24 mouse cellular contexts compared by ENCODE assay signal in genomic region chr10:93270889-93271460, GRCm38 (mm10). TPM values are rescaled to one million over a fixed set of nuclear protein-coding genes. Genes with fewer than 3 reads are reported as not detected.
DNase-seq lines count a peak whose midpoint lies in the region; ATAC-seq and TF ChIP-seq lines count a peak whose summit lies in the region.
"Had no signal": no experiment of that assay in that cellular context is flagged by ENCODE, and none has a peak within 500 bp of the region (broad histone marks: within the 10 kb centered on the region; RNA-seq: fewer than 3 reads in every experiment).

No protein-coding gene starts in this region.

- no peaks in the 10 kb centered on the region for H3K79me2 ChIP-seq in MEL (ENCODE audit: control insufficient read depth, insufficient read depth, low read length, poor library complexity)

- TF ChIP-seq RAD21 in MEL (IDR thresholded peaks at IDR 0.05; ENCODE audit: low read depth, low read length): no peak

- peaks cover 0 to 7% of the 10 kb centered on the region in 2 experiments; a peak in 2 of 4 replicates for H3K36me3 ChIP-seq in MEL (ENCODE audit: control insufficient read depth in 1 of 2, insufficient read depth in 2 of 2, low read length in 2 of 2)
- H3K36me3 ChIP-seq in stomach, postnatal 0 days (ENCODE audit: control insufficient read depth, insufficient read depth, low read length): no peaks in the 10 kb centered on the region

- ATAC-seq in stomach, postnatal 0 days (ENCODE audit: low FRiP score, low TSS enrichment): no peak
- ATAC-seq in monocyte, adult 5-6 weeks (replicated peaks; ENCODE audit: insufficient number of reproducible peaks, low FRiP score, low TSS enrichment, poor library complexity, severe bottlenecking): no peak
- ATAC-seq: CD4-positive, CD25-positive, alpha-beta regulatory T cell, adult 4 months; forebrain, embryonic 13.5 days; forebrain, embryonic 16.5 days; hindbrain, postnatal 0 days; inflammation-experienced regulatory T-cells, adult 6 months; intestine, embryonic 16.5 days had no signal

- no peak for TF ChIP-seq CTCF in layer of hippocampus, adult 2 months (conservative IDR thresholded peaks at IDR 0.05)
- no peak for TF ChIP-seq CTCF in MEL (IDR thresholded peaks at IDR 0.05 in 2 of 3, conservative IDR thresholded peaks at IDR 0.05 in 1 of 3; ENCODE audit: control insufficient read depth in 1 of 3, insufficient read depth in 1 of 3, low read depth in 2 of 3, low read length in 3 of 3, poor library complexity in 1 of 3, severe bottlenecking in 1 of 3)
- no peak for TF ChIP-seq CTCF in stomach, postnatal 0 days (IDR thresholded peaks at IDR 0.05; ENCODE audit: low read depth)

- no peak overlapping the region for H3K4me3 ChIP-seq in layer of hippocampus, adult 2 months
- no peak overlapping the region for H3K4me3 ChIP-seq in MEL (ENCODE audit: control insufficient read depth in 1 of 2, insufficient read depth in 1 of 2, low read depth in 2 of 2, low read length in 2 of 2)
- no peak overlapping the region for H3K4me3 ChIP-seq in stomach, postnatal 0 days (ENCODE audit: low read depth, low read length)
- H3K4me3 ChIP-seq: forebrain, embryonic 10.5 days; forebrain, embryonic 13.5 days; heart, embryonic 12.5 days; heart, embryonic 15.5 days had no signal

- no peak overlapping the region for H3K9ac ChIP-seq in MEL (ENCODE audit: control insufficient read depth, low read depth, low read length, poor library complexity, severe bottlenecking)
- H3K9ac ChIP-seq in stomach, postnatal 0 days (ENCODE audit: low read length): no peak overlapping the region
- H3K9ac ChIP-seq: forebrain, embryonic 13.5 days; heart, embryonic 12.5 days; heart, embryonic 15.5 days had no signal

- H3K27me3 ChIP-seq in MEL (ENCODE audit: control insufficient read depth in 1 of 2, insufficient read depth in 2 of 2, low read length in 2 of 2): no peaks in the 10 kb centered on the region
- no peaks in the 10 kb centered on the region for H3K27me3 ChIP-seq in stomach, postnatal 0 days (ENCODE audit: control insufficient read depth, insufficient read depth, low read length)
- H3K27me3 ChIP-seq: forebrain, embryonic 13.5 days; heart, embryonic 12.5 days; heart, embryonic 15.5 days had no signal

- TF ChIP-seq EP300 in MEL (IDR thresholded peaks at IDR 0.05; ENCODE audit: low read depth in 1 of 2, low read length in 2 of 2): no peak
- no peak for TF ChIP-seq EP300 in stomach, postnatal 0 days (optimal IDR thresholded peaks at IDR 0.05)

- TF ChIP-seq POLR2A in MEL (IDR thresholded peaks at IDR 0.05; ENCODE audit: control insufficient read depth in 1 of 2, insufficient read depth in 1 of 2, low read depth in 1 of 2, low read length in 2 of 2, poor library complexity in 1 of 2): no peak

- 85% methylated on average over 6 of the region's 6 CpGs for WGBS in stomach, postnatal 0 days

- 0 out of 2 replicates have a peak overlapping the region, but pooled peaks have one; percentile 8 for H3K27ac ChIP-seq in layer of hippocampus, adult 2 months
- H3K27ac ChIP-seq in MEL (ENCODE audit: control insufficient read depth, low read depth, low read length): no peak overlapping the region
- H3K27ac ChIP-seq in stomach, postnatal 0 days (replicated peaks): 0 out of 2 replicates have a peak overlapping the region, but pooled peaks have one; percentile 30
- H3K27ac ChIP-seq: forebrain, embryonic 13.5 days; heart, embryonic 15.5 days; hindbrain, embryonic 14.5 days; hindbrain, postnatal 0 days had no signal

- peaks cover 2 to 12% of the 10 kb centered on the region in 2 experiments; a peak in 3 of 4 replicates for H3K4me1 ChIP-seq in MEL (ENCODE audit: control insufficient read depth in 1 of 2, insufficient read depth in 2 of 2, low read length in 2 of 2)
- peaks cover 12% of the 10 kb centered on the region for H3K4me1 ChIP-seq in stomach, postnatal 0 days (replicated peaks; ENCODE audit: control insufficient read depth, insufficient read depth)

- H3K9me3 ChIP-seq in MEL (replicated peaks; ENCODE audit: insufficient read depth, low read length): no peaks in the 10 kb centered on the region
- H3K9me3 ChIP-seq in stomach, postnatal 0 days (ENCODE audit: control insufficient read depth, low read length): no peaks in the 10 kb centered on the region
- H3K9me3 ChIP-seq: forebrain, embryonic 10.5 days; forebrain, embryonic 13.5 days; heart, embryonic 12.5 days; heart, embryonic 15.5 days had no signal

- H3K4me2 ChIP-seq in stomach, postnatal 0 days (replicated peaks; ENCODE audit: low read depth): no peak overlapping the region
- H3K4me2 ChIP-seq: forebrain, embryonic 13.5 days; heart, embryonic 12.5 days; heart, embryonic 15.5 days; hindbrain, embryonic 14.5 days had no signal

- intact Hi-C loops in left cerebral cortex, postnatal 36 days (cut with DNase I): loop anchor here (10.0 kb wide), 1 partner anchor 196 kb away; no protein-coding TSS in a partner anchor

- no peak for DNase-seq in layer of hippocampus, adult 2 months (ENCODE audit: low spot score in 2 of 2)
- DNase-seq in layer of hippocampus, adult 9-10 months (ENCODE audit: low spot score): no peak
- DNase-seq in 3T3-L1 (ENCODE audit: low read depth, low spot score): peak; percentile 58
- DNase-seq in MEL (ENCODE audit: low read depth, low spot score): no peak
- no peak for DNase-seq in stomach, postnatal 0 days (ENCODE audit: low spot score)
- DNase-seq in left cerebral cortex, postnatal 36 days (ENCODE audit: low spot score in 2 of 2): no peak
- DNase-seq: adrenal gland, postnatal 10 days; adrenal gland, postnatal 36 days; B cell, adult 2 months; cerebellum, adult 18-20 months; cerebellum, adult 9-10 months; gastrocnemius, postnatal 36 days; heart, postnatal 36 days had no signal

TF ChIP-seq in MEL, 35 proteins besides CTCF, POLR2A, EP300 and RAD21:
- TF ChIP-seq MAZ (IDR thresholded peaks at IDR 0.05; ENCODE audit: low read depth, low read length): no peak
- TF ChIP-seq HCFC1 (IDR thresholded peaks at IDR 0.05; ENCODE audit: low read depth, low read length): no peak
- TF ChIP-seq USF2 (IDR thresholded peaks at IDR 0.05; ENCODE audit: borderline replicate concordance in 1 of 2, insufficient read depth in 1 of 2, low read depth in 1 of 2, low read length in 2 of 2): no peak
- no peak for TF ChIP-seq TBP (IDR thresholded peaks at IDR 0.05; ENCODE audit: low read depth, low read length)
- TF ChIP-seq USF1 (IDR thresholded peaks at IDR 0.05; ENCODE audit: low read depth, low read length): peak; percentile 35; the same call in 1 of the 2 replicates

RNA-seq across cellular contexts. Expression of gene Elk3, which starts 40.0 kb away (rescaled TPM):
- 1 to 10 TPM; 8.9 to 9.7 TPM for total RNA-seq in layer of hippocampus, adult 2 months (2021)
- 0.65 and 1.0 TPM in 2 replicates for total RNA-seq in MEL (2012; rRNA removed)
- 1 to 10 TPM in 1 of 2 experiments, not detected in 1; 6.3 TPM for polyA plus RNA-seq in MEL (2012; ENCODE audit: insufficient read depth in 1 of 2, insufficient read length in 2 of 2, low read depth in 1 of 2, low replicate concordance in 2 of 2, missing spikeins in 1 of 2)
- 11.3 and 12.5 TPM in 2 replicates for polyA plus RNA-seq in stomach, postnatal 0 days (2015; fragmentation: Nextera tagmentation; extraction: Ambion mirVana)
- total RNA-seq in monocyte, adult 5-6 weeks (2017): 46.4 to 62.2 TPM (median 61.7 TPM) in 3 replicates
- 10 to 100 TPM in 1 of 2 experiments, 1 to 10 TPM in 1; 9.4 to 11.4 TPM for total RNA-seq in left cerebral cortex, postnatal 36 days (2021)
